Mouse (Mus musculus) embryonic fibroblast, embryonic 13.5 days (primary cell): ENCODE measurements around the gene Pdap1.

Source experiments
- CTCF ChIP-seq: IDR thresholded peaks from 2 replicates; pipeline ENCODE4 v1.5.1; 2011; ENCODE audit warnings: mild to moderate bottlenecking, control low read depth, low read length, moderate library complexity, borderline replicate concordance; ENCODE audit not compliant: insufficient read depth
- POLR2A ChIP-seq: IDR thresholded peaks from 2 replicates; pipeline ENCODE4 v1.6.1; 2011; ENCODE audit warnings: low read depth, mild to moderate bottlenecking, control low read depth, low read length, moderate library complexity

- TF ChIP-seq CTCF = no peak
- TF ChIP-seq POLR2A = no peak
These were observed 13.5 kb downstream of the Pdap1 start for GRCm38 (mm10) chr5:145126580-145126979.
